Mouse (Mus musculus): ENCODE data around the gene Slc25a15. TPM values are rescaled to one million over a fixed set of nuclear protein-coding genes. Genes with fewer than 3 reads are reported as not detected.
A peak's percentile ranks its signal among the peaks of the same experiment; 100 is the strongest.

The Slc25a15 gene
- 54.4 and 57.8 TPM in 2 replicates for polyA plus RNA-seq (2015; fragmentation: Nextera tagmentation; extraction: Ambion mirVana)

DNA sequence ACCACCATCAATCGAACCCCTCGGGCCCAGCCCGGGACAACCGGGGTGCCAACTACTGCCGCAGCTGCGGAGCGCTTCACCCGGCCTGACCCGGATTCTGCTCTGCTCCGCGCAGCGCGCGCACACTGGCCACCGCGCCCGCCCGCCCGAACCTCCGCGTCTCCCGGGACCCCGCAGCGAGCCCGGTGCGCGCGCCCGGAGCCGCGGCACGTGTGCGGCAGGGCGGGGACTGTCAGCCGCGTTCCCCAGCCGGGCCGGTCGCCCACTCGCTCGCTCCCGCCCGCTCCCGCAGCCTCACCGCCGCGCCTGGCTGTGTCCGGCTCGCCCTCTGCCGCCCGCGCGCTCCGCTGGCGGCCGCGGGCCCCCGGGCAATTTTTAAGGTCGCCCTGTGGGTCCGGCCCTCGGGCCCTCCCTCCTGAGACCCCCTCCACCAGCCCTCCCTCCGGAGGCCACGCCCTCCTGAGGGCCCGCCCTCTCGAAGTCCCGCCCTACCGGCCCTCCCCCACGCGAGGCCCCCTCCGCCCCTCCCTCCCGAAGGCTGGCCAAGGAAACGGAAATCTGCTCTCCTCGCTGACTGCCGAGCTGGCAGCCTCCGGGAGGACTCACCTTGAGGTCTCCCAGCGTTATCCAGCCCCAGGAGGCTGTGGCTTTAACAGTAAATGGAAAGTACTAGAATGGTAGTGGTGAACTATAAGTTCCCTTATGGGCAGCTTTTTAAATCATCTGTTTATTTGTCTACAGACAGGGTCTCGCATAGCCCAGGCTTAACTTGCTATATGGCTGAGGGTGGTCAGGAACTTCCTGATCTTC lies at the start of gene Slc25a15:
Gene Slc25a15 (minus strand): TSS at position 456 of the 810 bp plus-strand sequence.
- Histone ChIP-seq H3K4me2 (ENCODE audit: low read depth, low read length) (peak within 1 kb of the TSS; percentile 92), H3K9ac (replicated peaks) (peak within 1 kb of the TSS; percentile 82), H3K27ac (ENCODE audit: low read depth) (peak within 1 kb of the TSS; percentile 83), H3K27me3 (ENCODE audit: insufficient read depth, low read length) (no peaks in the 10 kb centered on the region), H3K36me3 (replicated peaks; ENCODE audit: insufficient read depth, low read length) (0 out of 2 replicates have a peak, but pooled peaks cover 6% of the 10 kb centered on the region), H3K4me1 (ENCODE audit: insufficient read depth) (peaks cover 9% of the 10 kb centered on the region), H3K9me3 (ENCODE audit: low read length) (no peaks in the 10 kb centered on the region), H3K4me3 (ENCODE audit: low read depth, low read length) (peak within 1 kb of the TSS; percentile 83)
- TF ChIP-seq EP300 (IDR thresholded peaks at IDR 0.05; ENCODE audit: low read depth) (no peak), CTCF (IDR thresholded peaks at IDR 0.05; ENCODE audit: low read depth) (no peak)
- ATAC-seq (peak; percentile 83), DNase-seq (peak; percentile 91)
- 1% methylated on average over 73 of the region's 77 CpGs for WGBS (ENCODE audit: insufficient replicate concordance)

DNA sequence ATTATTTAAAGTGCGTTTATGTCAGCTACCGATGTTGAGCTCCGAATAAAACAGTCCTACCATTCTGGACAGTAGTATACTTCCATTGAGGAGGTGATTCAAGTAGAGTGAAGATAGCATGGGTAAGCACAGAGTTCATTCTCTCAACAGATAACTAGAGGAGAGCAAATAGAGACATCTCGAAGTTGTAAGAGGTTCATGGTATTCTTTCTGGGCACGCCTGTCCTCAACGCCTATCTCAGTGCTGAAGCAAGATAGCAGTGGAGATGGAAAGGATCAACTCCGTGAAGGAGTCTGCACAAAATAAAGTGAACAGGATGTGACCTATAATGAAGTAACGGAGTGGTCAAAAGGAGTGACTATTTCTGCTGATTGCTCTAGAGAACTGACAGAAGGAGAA lies 13.6 kb upstream of the Slc25a15 start:
- 10% methylated on average over 8 of the region's 8 CpGs for WGBS (ENCODE audit: insufficient replicate concordance)
- TF ChIP-seq CTCF (IDR thresholded peaks at IDR 0.05; ENCODE audit: low read depth) = no peak
- no peak for TF ChIP-seq EP300 (IDR thresholded peaks at IDR 0.05; ENCODE audit: low read depth)
- H3K4me2 ChIP-seq (ENCODE audit: low read depth, low read length) = peak overlapping the region; percentile 83
- ATAC-seq = no peak
- H3K36me3 ChIP-seq (replicated peaks; ENCODE audit: insufficient read depth, low read length) = peaks cover 9% of the 10 kb centered on the region
- H3K4me3 ChIP-seq (ENCODE audit: low read depth, low read length) = peak overlapping the region; percentile 95
- no peaks in the 10 kb centered on the region for H3K27me3 ChIP-seq (ENCODE audit: insufficient read depth, low read length)
- no peak for DNase-seq
- peaks cover 12% of the 10 kb centered on the region for H3K4me1 ChIP-seq (ENCODE audit: insufficient read depth)
- peak overlapping the region; percentile 95 for H3K27ac ChIP-seq (ENCODE audit: low read depth)
- H3K9ac ChIP-seq (replicated peaks) = peak overlapping the region; percentile 92
- H3K9me3 ChIP-seq (ENCODE audit: low read length) = no peaks in the 10 kb centered on the region

DNA sequence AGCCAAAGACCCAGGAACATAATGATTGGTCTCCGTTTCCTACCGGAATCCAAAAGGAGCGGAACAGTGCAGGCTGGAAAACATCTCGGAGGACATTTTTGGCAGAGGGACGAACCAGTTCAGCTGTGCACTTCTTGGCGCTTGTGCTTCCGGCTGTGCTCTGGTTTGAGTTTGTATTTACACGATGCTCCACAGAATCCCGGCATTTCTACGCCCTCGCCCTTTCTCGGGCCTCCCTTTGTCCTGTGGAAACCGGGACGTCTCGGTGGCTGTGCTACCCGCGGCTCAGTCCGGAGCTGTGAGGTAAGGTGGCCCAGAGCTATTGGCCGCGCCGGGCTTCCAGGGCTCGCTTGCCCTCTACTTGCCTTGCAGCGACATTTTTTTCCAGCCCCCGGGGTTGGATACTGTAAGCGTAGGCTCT lies 12.9 kb upstream of the Slc25a15 start, which contains the start of gene Mrps31:
Gene Mrps31 (plus strand): TSS at position 80 of the 421 bp plus-strand sequence.
- ATAC-seq = peak; percentile 93

DNA sequence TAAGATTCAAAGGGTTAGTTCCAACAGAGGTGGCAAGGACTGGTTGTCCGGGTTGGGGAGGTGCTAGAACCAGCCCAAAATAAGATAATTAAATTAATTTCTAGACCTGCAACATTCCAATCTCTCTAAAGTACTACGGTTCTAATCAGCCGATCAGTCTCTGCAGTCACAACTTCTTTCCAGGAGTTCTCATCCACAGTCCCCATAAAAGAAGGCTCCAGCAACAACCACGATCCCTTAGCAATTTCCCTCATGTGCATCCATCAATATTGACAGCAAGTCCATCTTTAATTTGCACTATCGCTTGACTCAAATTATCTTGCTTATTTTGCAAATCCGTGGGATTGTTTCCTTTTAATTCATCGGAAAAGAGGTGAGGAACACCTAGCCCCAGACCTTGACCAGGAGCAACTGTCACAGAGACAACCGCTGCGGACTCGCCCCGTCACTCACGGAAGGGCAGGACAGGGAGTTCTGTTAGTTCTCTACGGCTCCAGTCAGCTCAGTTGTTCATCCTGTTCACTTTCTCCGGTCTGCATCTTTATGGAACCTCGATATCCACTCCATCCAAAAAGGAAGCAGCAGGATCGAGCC lies 12.4 kb upstream of the Slc25a15 start:
- DNase-seq (no peak), ATAC-seq (peak; percentile 40)
- Histone ChIP-seq H3K9me3 (ENCODE audit: low read length) (no peaks in the 10 kb centered on the region), H3K27ac (ENCODE audit: low read depth) (peak overlapping the region; percentile 13; the same call in 1 of the 2 replicates), H3K4me1 (ENCODE audit: insufficient read depth) (peaks cover 12% of the 10 kb centered on the region), H3K4me3 (ENCODE audit: low read depth, low read length) (peak overlapping the region; percentile 95), H3K9ac (replicated peaks) (peak overlapping the region; percentile 92), H3K4me2 (ENCODE audit: low read depth, low read length) (peak overlapping the region; percentile 83), H3K36me3 (replicated peaks; ENCODE audit: insufficient read depth, low read length) (peaks cover 3% of the 10 kb centered on the region), H3K27me3 (ENCODE audit: insufficient read depth, low read length) (no peaks in the 10 kb centered on the region)
- WGBS (ENCODE audit: insufficient replicate concordance) = 12% methylated on average over 16 of the region's 16 CpGs
- TF ChIP-seq EP300 (IDR thresholded peaks at IDR 0.05; ENCODE audit: low read depth) = no peak

More for the DNA sequence above, 12.9 kb upstream of the Slc25a15 start, which contains the start of gene Mrps31:
- H3K9me3 ChIP-seq (ENCODE audit: low read length) = no peaks in the 10 kb centered on the region
- under 1% methylated on average over 25 of the region's 25 CpGs for WGBS (ENCODE audit: insufficient replicate concordance)
- peak within 1 kb of the TSS; percentile 95 for H3K4me3 ChIP-seq (ENCODE audit: low read depth, low read length)
- H3K27ac ChIP-seq (ENCODE audit: low read depth) = peak within 1 kb of the TSS; percentile 95
- peak within 1 kb of the TSS; percentile 83 for H3K4me2 ChIP-seq (ENCODE audit: low read depth, low read length)
- peaks cover 7% of the 10 kb centered on the region for H3K36me3 ChIP-seq (replicated peaks; ENCODE audit: insufficient read depth, low read length)
- peak; percentile 56; the same call in 1 of the 2 replicates for TF ChIP-seq EP300 (IDR thresholded peaks at IDR 0.05; ENCODE audit: low read depth)
- no peak for TF ChIP-seq CTCF (IDR thresholded peaks at IDR 0.05; ENCODE audit: low read depth)
- no peaks in the 10 kb centered on the region for H3K27me3 ChIP-seq (ENCODE audit: insufficient read depth, low read length)
- peak within 1 kb of the TSS; percentile 92 for H3K9ac ChIP-seq (replicated peaks)
- H3K4me1 ChIP-seq (ENCODE audit: insufficient read depth) = peaks cover 12% of the 10 kb centered on the region
- DNase-seq = peak; percentile 83

DNA sequence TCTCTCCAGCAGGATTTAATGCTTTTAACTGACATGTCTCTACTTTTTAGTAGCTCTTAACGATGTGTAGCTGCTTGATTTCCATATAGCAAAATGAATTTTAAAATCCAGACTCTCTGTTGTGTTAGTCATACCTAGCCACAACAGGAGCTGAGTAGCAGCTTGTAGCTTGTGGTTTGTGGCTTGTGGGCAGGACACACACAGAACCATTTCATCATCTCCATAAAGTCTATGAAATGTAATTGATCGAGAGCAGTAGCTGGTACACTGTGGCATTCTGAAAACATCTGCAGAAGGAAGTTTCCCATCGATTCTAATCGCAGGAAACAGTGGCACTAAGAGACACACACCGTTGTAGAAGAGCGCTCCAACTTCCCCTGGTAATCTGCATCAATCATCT lies 7.3 kb upstream of the Slc25a15 start:
- Histone ChIP-seq H3K9me3 (ENCODE audit: low read length) (no peaks in the 10 kb centered on the region), H3K4me2 (ENCODE audit: low read depth, low read length) (no peak overlapping the region), H3K27me3 (ENCODE audit: insufficient read depth, low read length) (no peaks in the 10 kb centered on the region), H3K4me3 (ENCODE audit: low read depth, low read length) (no peak overlapping the region), H3K27ac (ENCODE audit: low read depth) (no peak overlapping the region), H3K9ac (replicated peaks) (no peak overlapping the region), H3K36me3 (replicated peaks; ENCODE audit: insufficient read depth, low read length) (no peaks in the 10 kb centered on the region), H3K4me1 (ENCODE audit: insufficient read depth) (peaks cover 3% of the 10 kb centered on the region)
- TF ChIP-seq EP300 (IDR thresholded peaks at IDR 0.05; ENCODE audit: low read depth) (no peak), CTCF (IDR thresholded peaks at IDR 0.05; ENCODE audit: low read depth) (no peak)
- no peak for DNase-seq
- ATAC-seq = no peak
- 28% methylated on average over 6 of the region's 6 CpGs for WGBS (ENCODE audit: insufficient replicate concordance)

DNA sequence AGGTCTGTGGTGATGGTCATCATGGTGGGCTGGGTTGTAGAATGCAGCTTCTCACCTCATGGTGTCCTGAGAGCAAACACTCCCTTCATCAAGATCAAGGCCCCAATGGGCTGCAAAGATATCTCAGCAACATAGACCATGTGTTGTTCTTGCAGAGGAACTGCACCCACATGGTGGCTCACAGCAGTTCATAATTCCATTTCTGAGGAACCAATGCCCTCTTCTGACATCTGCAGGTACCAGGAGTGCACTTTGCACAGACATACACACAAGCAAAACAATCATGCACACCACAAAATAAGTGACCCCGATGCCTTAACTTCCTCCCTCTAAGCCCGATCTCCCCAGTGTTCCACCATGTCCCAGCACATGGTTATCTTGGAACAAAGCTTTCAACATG lies 4.8 kb upstream of the Slc25a15 start:
- H3K4me2 ChIP-seq (ENCODE audit: low read depth, low read length) = no peak overlapping the region
- peaks cover 9% of the 10 kb centered on the region for H3K4me1 ChIP-seq (ENCODE audit: insufficient read depth)
- no peak overlapping the region for H3K4me3 ChIP-seq (ENCODE audit: low read depth, low read length)
- H3K36me3 ChIP-seq (replicated peaks; ENCODE audit: insufficient read depth, low read length) = no peaks in the 10 kb centered on the region
- no peaks in the 10 kb centered on the region for H3K27me3 ChIP-seq (ENCODE audit: insufficient read depth, low read length)
- TF ChIP-seq CTCF (IDR thresholded peaks at IDR 0.05; ENCODE audit: low read depth) = peak; percentile 23; the same call in 1 of the 2 replicates
- TF ChIP-seq EP300 (IDR thresholded peaks at IDR 0.05; ENCODE audit: low read depth) = no peak
- H3K27ac ChIP-seq (ENCODE audit: low read depth) = no peak overlapping the region
- DNase-seq (no peak), ATAC-seq (no peak)
- 74% methylated on average over 2 of the region's 2 CpGs for WGBS (ENCODE audit: insufficient replicate concordance)
- H3K9ac ChIP-seq (replicated peaks) = no peak overlapping the region
- no peaks in the 10 kb centered on the region for H3K9me3 ChIP-seq (ENCODE audit: low read length)

Data from liver, postnatal 0 days (tissue).